Mouse (Mus musculus): ENCODE data around the gene Pard6b. TPM values are rescaled to one million over a fixed set of nuclear protein-coding genes. Genes with fewer than 3 reads are reported as not detected.
A peak's percentile ranks its signal among the peaks of the same experiment; 100 is the strongest.

Pard6b gene
- total RNA-seq, 2 experiments from 2014 or later = 3.3 to 4.6 TPM

DNA sequence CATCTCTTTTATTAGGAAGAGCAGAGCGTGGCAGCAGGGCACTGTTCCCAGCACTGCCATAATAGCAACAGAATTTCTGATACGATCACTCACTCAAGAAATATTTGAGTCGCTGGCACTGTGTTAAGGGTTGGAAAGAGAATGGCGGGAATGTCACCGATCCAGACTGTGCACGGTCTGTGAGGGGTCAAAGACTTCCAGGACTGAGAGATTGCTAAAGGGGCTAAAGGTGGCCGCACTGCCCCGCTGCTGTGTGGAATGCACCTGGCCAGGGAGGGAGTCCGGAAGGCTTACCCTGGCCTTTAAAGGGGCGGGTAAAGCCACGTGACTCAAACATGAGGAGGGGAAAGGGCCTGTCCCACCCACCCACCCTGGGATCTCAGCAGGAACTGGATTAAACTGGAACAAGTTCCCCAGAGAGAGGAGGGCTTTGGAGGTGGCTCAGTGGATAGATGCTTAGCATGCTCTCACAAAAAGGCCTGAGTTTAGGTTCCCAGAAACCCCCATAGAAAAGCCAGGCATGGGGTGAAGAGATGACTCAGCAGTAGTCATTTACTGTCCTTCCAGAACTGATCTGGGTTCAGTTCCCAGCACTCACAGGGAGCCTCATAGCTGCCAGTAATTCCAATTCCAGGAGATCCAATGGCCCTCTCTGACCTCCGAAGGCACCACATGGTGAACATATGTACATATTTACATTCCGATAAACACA lies 22.2 kb upstream of the Pard6b start:
- intact Hi-C loops (cut with DNase I) = no loop called here

DNA sequence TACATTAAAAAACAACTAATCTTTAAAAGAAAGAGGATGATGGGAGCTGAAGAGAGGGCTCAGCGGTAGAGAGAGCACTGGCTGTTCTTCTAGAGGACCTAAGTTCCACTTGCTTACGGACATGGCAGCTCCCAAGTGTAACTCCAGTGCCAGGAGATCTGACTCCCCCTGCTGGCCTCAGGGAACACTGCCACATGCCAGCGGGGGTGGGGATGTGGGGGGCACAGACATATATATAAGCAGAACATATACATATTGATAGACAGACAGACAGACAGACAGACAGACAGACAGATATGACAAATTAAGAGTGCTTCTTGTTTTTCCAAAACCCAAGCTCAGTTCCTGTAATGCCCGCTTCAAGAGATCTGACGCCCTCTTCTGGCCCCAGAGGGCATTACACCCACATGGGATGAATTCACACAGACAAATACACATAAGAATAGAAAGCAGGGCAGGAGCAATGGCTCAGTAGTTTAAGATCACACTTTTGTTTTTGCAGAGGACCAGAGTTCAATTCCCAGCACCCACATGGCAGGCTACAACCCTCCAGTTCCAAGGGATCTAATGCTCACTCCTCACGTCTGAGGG lies 21.5 kb upstream of the Pard6b start:
- no peak for DNase-seq (ENCODE audit: extremely low spot score in 1 of 2, low spot score in 2 of 2)
- intact Hi-C loops (cut with DNase I) = no loop called here

More for the DNA sequence above, 22.2 kb upstream of the Pard6b start:
- DNase-seq (ENCODE audit: extremely low spot score in 1 of 2, low spot score in 2 of 2) = no peak

DNA sequence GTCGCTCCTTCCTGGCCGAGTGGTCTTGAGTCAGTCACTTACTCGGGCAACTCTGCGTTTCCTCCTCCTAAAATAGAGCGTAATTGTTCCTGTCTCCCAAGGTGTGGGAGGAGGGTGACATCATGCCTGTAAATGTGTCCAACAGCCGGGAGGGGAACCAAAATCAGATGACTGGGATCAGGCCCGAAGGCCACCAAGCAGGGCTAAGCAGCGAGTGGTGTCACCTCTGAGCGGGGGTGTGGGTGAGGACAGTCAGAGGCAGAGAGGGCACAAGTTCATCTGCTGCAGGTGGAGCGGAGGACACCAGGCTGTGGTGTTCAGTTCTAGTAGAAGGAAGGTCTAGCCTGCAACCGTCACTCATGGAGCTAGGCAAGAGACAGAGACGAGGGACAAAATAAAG lies 17.1 kb upstream of the Pard6b start:
- no peak for DNase-seq (ENCODE audit: extremely low spot score in 1 of 2, low spot score in 2 of 2)

DNA sequence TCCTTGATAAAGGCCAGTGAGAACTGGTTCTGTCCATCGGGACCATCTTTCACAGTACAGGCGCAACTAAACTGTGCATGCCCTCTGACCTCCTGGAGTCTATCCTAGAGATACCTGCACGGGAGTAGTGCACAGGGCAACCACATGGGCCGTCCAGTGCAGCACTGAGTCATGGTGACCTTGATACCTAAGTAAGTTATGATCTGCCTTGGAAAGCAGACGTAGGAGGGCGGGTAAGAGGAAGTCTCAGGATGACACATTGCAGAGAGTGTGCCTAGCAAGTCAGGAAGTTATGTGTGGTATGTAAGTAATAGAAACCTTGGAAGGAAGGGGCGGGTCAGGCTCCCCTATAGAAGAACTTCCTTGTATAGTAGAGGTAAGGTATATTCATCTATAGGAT lies 15.3 kb upstream of the Pard6b start:
- intact Hi-C loops (cut with DNase I) = no loop called here
- DNase-seq (ENCODE audit: extremely low spot score in 1 of 2, low spot score in 2 of 2) = no peak

More for the DNA sequence above, 17.1 kb upstream of the Pard6b start:
- intact Hi-C loops (cut with DNase I) = no loop called here

DNA sequence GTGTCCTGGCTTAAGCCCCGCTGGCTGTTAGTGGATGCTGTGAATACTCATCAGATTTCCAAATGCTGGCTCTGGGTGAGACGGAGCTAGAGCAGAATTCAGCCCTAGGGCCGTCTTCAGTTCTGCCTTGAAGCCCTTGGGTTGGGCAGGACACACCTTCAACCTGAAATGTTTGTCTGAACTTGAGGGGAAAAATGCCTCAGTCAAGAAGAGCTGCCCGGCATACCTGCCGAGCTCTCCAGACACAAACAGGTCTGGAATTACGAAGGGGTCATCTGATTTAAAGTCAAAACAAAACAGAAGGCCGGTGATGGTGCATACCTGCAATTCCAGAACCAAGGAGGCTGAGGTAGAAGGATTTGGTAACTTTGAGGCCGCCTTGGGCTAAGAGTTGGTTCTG lies 14.0 kb upstream of the Pard6b start:
- intact Hi-C loops (cut with DNase I) = no loop called here
- no peak for DNase-seq (ENCODE audit: extremely low spot score in 1 of 2, low spot score in 2 of 2)

DNA sequence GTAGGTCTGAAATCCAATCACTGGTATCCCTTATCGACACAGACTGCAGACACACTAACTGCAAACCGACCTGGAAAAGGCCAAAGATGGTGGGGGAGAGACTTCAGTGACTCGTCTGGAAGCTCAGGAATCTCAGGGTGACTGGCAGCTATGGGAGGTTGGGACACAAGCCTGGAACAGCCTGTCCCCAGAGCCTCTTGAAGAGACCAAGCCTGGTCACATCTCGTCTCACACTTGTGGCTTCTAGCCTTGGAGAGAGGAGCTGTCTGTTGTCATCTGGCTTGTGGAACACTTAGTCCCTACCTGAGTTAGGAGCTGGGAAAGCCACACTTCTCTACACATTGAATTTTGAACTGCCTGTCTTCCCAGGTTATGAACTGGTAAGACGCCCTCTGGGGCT lies 10.4 kb upstream of the Pard6b start:
- DNase-seq (ENCODE audit: extremely low spot score in 1 of 2, low spot score in 2 of 2) = no peak
- intact Hi-C loops (cut with DNase I) = no loop called here

DNA sequence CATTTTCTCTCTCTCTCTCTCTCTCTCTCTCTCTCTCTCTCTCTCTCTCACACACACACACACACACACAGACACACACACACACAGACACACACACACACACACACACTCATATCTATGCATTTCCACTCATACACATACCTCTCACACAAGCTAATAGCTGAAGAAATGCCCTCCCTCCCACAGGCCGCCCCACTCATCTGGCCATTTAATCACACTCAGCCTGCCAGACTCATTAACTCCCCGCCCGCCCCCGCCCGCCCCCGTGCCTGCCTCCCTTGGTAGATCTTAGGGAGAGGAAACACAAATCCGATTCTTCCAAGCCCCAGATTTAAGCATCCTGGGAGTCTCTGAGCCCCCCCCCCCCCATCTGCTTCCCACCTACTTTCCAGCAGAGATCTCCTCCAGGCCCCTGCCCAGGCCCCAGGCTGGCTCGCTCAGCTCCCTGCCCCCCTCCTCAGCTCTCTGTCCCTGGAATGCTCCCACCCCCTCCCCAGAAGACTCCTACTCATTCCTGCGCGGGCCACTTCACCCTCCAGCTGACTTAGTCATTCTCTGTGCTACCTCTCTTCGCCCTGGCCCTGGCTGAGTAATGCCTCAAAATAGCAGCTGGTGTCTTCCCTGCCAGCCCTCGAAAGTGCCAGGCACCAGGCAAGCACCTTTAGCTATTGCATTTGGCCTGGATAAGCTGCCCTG lies 8.2 kb upstream of the Pard6b start:
- intact Hi-C loops (cut with DNase I) = no loop called here
- peak in 1 of 2 experiments; percentile 41 for DNase-seq (ENCODE audit: extremely low spot score in 1 of 2, low spot score in 2 of 2)

DNA sequence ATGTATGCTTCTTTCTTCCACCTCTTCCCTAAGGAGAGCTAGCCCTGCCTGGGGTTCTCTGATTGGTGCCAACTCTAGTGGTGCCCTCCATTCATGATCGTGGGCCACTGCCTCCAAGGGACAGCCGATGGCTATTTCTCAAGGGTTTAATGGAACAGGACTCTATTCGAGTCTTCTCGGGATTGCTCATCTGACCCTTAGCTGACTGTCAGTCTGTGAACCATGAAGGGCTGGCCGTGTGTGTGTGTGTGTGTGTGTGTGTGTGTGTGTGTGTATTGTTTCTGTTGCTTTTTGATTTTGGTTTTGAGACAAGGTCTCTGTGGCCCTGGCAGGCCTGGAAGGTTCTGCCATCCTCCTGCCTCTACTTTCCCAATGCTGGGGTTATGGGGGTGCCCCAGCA lies 7.1 kb upstream of the Pard6b start:
- no peak for DNase-seq (ENCODE audit: extremely low spot score in 1 of 2, low spot score in 2 of 2)
- intact Hi-C loops (cut with DNase I) = no loop called here

DNA sequence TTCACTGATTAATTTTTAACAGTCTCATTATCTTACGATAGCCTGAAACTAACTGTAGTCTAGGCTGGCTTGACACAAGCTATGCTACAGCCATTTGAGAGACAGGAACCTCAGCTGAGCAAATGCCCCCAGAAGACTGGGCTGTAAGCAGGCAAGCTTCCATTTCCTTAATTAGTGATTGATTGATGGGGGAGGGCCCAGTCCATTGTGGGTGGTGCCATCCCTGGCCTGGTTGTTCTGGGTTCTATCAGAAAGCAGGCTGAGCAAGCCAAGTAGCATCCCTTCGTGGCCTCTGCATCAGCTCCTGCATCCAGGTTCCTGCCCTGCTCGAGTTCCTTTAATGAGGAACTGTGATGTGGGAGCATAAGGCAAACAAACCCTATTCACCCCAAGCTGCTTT lies 6.3 kb upstream of the Pard6b start:
- intact Hi-C loops (cut with DNase I) = no loop called here
- no peak for DNase-seq (ENCODE audit: extremely low spot score in 1 of 2, low spot score in 2 of 2)

DNA sequence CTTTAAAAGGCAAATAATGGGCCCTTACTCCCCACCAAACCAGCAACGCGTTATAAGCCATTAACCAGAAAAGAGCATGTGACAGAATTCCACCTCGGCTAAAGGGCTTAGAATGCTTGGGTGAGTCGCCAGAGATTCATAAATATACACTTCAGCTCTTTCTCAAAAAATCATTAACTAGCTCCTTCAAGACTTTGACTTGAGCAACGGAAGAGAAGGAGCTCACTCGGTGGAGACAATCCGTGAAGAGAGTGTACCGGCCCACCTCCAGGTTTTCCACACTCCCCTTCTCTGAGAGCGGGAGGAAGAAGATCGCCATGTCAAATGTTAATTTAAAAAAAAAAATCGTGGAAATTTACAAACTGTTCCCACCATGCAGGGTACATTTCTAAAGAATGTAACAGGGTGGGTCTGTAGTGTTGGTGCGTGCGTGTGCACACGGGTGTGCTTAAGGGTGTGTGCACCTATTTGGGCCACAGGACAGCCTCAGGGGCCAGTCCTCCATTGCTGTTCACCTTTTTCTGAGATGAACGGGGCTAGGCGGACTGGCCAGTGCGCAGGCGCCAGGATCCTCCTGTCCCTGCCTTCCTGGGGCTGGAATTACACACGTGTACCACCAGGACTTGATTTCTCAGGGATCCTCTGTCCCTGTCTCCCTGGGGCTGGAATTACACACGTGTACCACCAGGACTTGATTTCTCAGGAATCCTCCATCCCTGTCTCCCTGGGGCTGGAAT lies 3.8 kb upstream of the Pard6b start:
- intact Hi-C loops (cut with DNase I) = no loop called here
- no peak for DNase-seq (ENCODE audit: extremely low spot score in 1 of 2, low spot score in 2 of 2)

DNA sequence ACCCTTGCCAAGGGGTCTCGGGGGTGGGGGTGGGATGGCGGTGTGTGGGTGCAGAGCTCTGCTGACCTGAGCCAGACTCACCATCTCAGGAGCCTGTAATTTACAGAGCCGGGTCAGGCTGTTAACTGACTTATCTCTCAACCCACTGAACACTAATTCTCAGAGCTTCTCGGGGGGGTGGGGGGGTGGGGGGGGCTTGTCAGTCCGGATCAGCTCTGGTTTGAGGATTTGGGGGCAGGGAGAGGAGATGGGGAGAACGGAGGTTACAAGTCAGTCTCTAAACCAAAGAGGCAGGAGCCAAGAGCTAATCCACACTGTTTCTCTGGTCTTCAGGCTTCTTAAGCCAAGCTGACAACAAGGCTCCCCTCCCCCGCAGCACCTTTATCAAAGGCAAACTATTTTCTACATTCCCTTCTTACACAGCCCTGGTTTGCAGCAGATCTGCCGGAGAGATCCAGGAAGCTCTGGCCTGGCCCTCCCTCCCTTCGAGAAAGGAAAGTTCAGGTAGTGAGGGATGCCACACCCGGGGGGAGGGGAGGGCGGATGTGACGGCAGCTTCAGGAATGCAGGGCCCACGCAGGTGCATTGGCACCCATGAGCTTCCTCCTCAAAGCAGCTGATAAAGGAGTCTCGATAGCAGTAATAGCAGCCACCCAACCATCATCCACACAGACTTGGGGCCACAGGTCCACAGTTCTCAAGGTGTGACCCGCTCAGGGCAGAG lies 2.5 kb upstream of the Pard6b start:
- peak in 1 of 2 experiments; percentile 37 for DNase-seq (ENCODE audit: extremely low spot score in 1 of 2, low spot score in 2 of 2)
- intact Hi-C loops (cut with DNase I) = no loop called here

DNA sequence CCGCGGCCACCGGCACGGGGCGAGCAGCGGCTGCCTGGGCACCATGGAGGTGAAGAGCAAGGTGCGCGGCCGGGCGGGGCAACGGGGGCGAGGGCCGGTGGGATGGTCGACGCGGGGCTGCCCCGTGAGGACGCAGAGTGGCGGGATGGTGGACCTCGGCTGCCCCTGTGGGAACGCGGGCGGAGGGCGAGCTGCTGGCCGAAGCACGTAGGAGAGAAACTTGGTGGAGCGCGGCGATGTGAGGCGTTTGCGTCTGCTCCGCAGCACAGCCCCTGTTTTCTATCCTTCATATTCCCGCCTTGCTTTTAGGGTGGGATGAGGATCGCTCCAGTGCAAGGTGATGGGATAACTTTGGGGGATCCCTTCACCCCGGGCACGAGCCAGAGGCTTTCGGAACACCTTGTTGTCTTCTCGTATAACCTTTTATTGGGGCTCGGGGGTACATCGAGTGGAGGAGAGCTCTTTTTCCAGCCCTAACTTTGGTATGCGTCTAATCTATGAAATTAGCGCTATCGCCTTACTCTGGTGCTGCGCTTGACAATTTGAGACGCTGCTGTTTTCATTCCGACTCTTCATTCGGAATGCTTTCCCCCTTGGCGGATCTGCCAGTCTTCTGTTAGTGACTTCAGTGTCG lies 612 bp downstream of the Pard6b start:
- intact Hi-C loops (cut with DNase I) = loop anchor here (10.0 kb wide), 1 partner anchor 397 kb away; the partner anchor contains the start of genes Cebpb and Tmem189
- peak in 1 of 2 experiments; percentile 58 for DNase-seq (ENCODE audit: extremely low spot score in 1 of 2, low spot score in 2 of 2)

DNA sequence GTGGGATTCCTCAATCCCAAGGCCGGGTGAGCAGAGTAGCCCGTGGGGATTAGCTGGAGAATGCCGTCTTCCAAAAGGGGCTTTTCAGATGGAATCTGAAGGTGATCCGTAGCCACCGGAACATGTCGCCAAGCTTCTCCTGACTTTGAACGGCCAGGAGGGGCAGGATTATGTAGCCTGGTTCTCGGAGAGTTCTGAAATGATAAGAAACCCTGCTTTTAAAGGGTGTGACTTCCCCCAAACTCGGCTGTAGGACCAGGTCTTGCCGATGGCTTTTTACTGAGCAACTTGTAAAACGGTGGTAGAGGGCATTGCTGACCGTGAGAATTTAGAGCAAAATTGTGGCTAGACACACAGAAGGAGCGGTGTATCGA lies 1.1 kb downstream of the Pard6b start:
- intact Hi-C loops (cut with DNase I) = loop anchor here (10.0 kb wide), 1 partner anchor 397 kb away; the partner anchor contains the start of genes Cebpb and Tmem189
- DNase-seq (ENCODE audit: extremely low spot score in 1 of 2, low spot score in 2 of 2) = no peak

DNA sequence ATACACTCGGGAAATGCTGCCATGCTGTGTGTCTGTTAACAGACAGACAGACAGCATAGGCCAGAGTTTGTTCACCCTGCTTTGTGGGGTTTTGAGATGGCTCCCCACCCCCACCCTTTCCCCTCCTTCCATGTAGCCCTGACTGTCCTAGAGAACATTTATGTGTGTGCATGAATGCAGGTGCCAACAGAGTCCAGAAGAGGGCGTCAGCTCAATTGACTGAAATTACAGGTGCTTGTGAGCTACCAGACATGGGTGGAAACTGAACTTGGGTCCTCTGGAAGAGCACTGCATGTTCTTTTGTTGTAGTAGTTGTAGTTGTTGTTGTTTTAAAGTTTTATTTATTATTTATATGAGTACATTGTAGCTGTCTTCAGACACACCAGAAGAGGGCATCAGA lies 2.8 kb downstream of the Pard6b start:
- intact Hi-C loops (cut with DNase I) = loop anchor here (10.0 kb wide), 1 partner anchor 399 kb away; the partner anchor contains the start of genes Cebpb and Tmem189
- no peak for DNase-seq (ENCODE audit: extremely low spot score in 1 of 2, low spot score in 2 of 2)

DNA sequence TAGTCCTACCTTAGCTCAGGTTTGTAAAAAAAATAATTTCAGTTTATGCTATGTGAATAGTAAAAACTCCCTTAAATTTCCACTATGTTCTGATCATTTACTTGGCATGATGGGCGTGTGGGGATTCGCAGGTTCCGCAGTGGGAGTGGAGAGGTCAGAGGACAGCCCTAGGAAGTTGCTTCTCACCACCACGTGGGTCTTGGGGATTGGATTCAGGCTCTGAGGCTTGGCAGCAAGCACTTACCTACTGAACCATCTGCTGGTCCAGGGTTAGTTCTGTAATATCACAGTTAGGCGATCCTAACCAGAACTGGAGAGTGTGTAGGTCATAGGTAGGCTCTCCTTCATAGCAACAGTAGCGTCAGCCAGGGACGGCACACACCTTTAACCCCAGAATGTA lies 3.4 kb downstream of the Pard6b start:
- no peak for DNase-seq (ENCODE audit: extremely low spot score in 1 of 2, low spot score in 2 of 2)
- intact Hi-C loops (cut with DNase I) = loop anchor here (10.0 kb wide), 1 partner anchor 399 kb away; the partner anchor contains the start of genes Cebpb and Tmem189

DNA sequence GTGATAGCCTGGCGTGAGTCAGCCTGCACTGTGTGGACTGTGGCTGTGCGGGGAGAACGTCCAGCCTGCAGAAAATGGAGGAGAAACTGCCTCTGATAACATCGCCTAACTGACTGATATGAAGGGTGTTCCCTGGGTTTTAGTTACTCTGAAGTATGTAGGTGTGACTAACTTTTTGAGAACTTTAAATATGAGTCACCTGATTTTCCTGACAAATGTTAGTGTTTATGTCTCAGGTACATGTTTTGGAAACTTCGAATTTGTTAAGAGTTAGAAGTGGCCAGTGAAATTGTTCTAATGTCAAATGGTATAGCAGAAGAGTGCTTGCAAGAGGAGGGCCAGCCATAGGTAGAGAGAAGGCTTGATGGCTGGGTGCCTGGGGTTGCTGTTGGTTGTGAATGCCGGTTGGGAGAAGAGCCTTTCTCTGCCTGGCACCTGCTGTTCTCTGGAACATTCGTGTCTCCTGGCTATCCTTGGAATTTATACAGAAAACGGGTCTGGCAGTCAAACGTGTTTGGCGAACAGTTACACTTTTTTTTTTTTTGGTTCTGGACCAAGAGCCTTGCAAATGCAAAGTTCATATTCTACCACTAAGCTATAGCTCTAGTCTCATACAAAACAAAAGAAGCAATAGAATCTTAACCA lies 4.9 kb downstream of the Pard6b start:
- intact Hi-C loops (cut with DNase I) = loop anchor here (10.0 kb wide), 1 partner anchor 401 kb away; the partner anchor contains the start of genes Cebpb and Tmem189
- DNase-seq (ENCODE audit: extremely low spot score in 1 of 2, low spot score in 2 of 2) = no peak

DNA sequence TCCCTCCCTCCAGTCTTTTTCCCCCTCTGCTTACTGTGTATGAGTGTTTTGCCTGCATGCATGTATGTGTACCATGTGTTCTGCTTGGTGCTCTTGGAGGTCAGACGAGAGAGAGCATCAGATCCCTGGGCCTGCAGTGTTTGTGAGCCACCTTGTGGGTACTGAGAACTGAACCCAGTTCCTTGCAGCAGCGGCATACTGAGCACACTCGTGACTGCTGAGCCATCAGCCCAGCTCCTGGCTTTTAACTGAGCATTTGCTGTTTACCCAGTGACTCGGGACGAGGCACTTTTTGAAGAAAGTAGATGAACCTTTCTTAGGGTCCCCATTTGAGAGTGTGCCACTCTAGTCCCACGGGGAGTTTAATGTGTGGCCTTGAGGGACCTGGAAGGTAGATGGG lies 5.5 kb downstream of the Pard6b start:
- intact Hi-C loops (cut with DNase I) = loop anchor here (10.0 kb wide), 1 partner anchor 402 kb away; the partner anchor contains the start of genes Cebpb and Tmem189

More for the DNA sequence above, 5.5 kb downstream of the Pard6b start:
- no peak for DNase-seq (ENCODE audit: extremely low spot score in 1 of 2, low spot score in 2 of 2)

All from left cerebral cortex, postnatal 10 days (tissue).